Mouse (Mus musculus) retina, embryonic 14.5 days (tissue): Measurements from ENCODE around the gene P4ha1.
A peak's percentile ranks its signal among the peaks of the same experiment; 100 is the strongest.
"Not testable (repeated sequence)": the region's sequence is repeated elsewhere in the genome, so short reads cannot be mapped to it uniquely, and the experiment has no call there.

Source experiments
- DNase-seq: peaks from one replicate; pipeline ENCODE4 v3.0.0-alpha.2; 2015; ENCODE audit warnings: low spot score

The P4ha1 gene

DNA sequence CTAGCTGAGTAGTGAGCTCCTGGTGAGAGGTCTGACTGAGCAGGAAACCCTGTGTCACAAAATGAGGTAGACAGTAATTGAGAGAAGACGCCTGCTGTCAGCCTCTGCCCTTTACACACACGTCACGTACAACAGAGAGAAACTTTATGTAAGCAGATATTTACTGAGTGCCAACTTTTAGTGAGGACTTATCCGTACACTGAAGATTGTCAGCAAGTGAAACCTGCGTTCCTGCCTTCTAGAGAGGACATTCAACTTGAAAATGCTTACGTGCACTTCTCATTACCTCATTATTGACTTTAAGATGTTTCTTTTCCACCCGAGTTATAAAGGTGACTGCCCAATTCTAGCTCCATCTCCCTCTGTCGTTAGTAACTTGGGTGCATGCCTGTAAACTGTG, 45.6 kb downstream of the P4ha1 start:
- DNase-seq = no peak

DNA sequence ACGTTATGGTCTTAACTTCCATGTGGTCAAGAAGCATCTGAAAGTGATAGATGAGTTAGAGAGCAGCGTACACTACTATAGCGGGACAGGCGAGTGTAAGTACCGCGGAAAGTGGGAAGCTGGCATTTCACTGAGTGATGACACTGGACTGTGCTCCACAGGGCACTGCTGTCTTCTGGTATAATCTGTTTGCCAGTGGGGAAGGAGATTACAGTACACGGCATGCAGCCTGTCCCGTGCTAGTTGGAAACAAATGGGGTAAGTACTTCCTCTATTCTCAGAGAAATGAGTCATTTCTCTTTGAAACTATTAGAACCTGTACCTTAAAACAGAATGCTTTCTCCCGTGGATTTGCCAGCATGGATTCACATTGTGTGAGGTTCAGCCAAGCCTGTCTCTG, 46.3 kb downstream of the P4ha1 start:
- no peak for DNase-seq

DNA sequence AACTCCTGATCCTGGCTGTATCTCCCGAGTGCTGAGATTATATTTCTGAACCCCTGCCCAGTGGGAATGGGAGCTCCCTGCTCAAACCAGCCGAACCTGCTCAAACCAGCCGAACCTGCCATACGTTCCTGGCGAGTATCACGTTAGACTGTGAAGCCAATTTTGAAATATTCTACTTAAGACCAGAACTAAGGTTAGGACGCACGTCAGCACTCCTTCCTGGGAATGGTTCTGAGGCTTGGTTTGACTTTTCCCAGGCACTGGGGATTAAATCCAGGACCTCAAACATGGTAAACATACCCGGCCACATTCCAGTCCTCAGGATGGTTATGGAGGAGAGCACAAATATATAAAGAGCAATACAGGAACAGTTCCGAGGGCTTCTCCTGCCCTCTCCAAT, 54.8 kb downstream of the P4ha1 start:
- DNase-seq = no peak

DNA sequence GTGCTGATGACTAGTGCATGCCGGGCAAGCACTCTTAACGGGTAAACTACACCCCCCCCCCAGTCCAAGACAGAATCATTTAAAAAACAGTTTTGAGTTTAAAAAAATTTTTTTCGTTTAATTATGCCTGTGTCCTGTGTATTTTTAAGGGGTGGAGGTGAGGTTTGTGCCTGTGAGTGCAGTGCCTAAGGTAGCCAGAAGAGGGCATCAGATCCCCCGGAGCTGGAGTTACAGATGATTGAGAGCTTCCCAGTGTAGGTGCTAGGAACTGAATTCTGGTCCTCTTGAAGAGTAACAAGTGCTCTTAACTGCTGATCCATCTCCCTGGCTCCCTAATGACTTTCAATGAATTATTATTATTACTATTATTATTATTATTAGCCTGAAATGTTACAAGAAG, 55.6 kb downstream of the P4ha1 start:
- no peak for DNase-seq

DNA sequence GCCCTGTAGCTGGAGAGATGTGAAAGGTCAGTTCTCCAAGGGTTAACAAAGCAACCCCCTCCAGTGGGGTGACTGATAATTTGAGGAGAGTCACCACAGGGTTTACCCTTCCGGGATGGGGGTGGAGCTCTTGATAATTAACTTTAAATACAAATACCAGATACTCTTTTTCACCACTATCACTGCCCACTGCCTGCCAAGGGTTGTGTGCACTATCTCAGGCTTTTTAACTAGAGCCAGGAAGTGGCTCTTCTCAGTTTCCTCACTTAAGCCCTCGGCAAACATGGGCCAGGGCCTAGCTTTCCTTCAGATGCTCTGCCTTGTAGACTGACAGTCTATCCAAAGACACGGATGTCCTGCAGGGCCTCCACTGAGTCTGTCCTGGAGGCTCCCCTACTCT, 56.8 kb downstream of the P4ha1 start:
- DNase-seq = no peak

DNA sequence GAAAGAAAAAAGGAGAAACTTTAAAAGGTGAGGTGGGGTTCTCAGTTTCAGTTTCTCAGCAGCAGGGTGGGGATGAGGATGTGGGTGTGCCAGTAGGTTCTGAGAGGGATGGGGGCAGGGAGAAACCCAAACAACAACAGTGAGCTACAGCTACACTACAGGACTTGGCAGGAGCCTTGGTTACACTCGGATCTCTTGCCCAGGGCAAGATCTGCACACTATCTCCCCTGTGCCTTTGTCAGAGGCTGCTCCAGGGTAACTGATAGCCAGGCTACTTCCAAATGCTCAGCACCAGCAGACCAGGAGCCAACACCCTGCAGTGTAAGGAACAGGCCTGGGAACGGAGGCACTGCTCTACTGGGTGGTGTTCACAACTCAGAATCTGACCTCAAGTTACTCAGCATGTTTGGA, 57.3 kb downstream of the P4ha1 start:
- no peak for DNase-seq

DNA sequence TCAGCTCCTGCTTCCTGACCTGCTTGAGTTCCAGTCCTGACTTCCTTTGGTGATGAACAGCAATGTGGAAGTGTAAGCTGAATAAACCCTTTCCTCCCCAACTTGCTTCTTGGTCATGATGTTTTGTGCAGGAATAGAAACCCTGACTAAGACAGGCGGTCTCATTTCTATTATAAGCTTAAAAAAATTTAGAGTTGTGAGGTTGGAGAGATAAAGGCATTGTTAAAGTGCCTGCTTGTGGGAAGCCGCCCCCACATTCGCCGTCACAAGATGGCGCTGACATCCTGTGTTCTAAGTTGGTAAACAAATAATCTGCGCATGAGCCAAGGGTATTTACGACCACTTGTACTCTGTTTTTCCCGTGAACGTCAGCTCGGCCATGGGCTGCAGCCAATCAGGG, 58.5 kb downstream of the P4ha1 start:
- peak; percentile 45 for DNase-seq

DNA sequence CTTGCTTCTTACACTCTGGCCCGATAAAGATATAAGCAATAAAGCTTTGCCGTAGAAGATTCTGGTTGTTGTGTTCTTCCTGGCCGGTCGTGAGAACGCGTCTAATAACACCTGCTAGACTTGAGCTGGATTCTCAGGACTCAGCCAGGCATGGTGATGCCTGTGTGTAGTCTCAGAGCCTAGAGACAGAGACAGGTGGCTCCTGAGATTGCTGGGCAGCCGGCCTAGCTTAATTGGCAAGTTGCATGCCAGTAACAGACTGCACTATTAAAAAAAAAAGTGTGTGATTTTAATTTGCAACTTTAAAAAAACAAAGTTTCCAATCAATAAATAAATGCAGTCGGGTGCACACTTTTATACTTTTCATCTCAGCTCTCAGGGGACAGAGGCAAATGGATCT, 63.9 kb downstream of the P4ha1 start:
- no peak for DNase-seq

DNA sequence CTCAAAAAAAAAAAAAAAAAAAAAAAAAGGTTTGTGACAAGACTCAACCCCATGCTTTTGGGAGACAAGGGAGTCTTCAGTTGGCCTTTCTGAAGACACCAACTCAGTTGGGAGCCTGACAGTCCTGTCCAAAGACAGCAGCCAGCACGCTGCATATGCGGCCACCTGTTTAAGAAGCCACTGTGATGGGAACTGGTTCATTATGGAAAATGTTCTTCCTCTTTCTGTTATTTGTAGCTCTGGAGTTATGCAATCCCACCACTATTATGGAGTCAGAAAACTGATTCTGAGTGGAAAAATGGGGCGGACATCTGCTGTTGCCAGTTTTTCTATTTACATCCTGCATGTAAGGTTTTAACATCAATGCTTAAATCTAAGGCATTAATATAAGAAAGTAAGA, 66.6 kb downstream of the P4ha1 start:
- no peak for DNase-seq

DNA sequence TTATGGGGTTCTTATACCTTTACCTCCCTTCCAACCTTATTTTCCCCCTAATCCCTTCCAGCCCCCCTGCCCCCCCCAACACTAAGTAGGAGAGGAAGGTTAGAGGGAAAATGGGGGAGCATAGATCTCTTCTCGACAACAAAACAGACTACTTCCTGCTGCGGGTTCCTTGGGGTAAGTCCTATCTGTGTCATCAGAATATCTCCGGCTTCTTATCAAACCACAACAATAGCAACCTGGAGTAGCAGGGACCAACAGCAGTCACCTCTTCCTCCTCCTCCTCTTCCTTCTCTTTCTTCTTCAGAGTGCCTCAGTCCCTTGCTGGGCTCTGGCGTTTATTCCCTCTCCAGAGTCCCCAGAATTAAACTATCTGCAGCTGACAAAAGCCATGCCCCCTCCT, 68.8 kb downstream of the P4ha1 start:
- no peak for DNase-seq

DNA sequence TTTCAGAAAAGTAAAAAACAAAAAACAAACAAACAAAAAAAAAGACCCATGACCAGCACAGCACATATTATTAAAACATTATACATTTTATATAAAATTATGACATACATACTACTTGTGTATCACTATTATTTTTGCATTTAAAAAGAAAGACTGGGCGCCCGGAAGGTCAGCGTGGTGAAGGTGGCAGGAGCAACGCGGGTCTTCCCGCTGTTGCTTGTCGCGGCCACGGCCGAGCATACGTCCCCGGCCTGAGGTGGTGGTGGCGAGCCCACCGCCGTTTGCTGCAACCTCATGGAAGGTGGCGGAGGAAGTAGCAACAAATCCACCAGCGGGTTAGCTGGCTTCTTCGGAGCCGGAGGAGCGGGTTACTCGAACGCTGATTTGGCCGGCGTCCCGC, 72.4 kb downstream of the P4ha1 start, which contains the start of gene Gm10273:
TSS of gene Gm10273 (plus strand) at position 172 of the 400 bp plus-strand sequence.
- not testable (repeated sequence) for DNase-seq

DNA sequence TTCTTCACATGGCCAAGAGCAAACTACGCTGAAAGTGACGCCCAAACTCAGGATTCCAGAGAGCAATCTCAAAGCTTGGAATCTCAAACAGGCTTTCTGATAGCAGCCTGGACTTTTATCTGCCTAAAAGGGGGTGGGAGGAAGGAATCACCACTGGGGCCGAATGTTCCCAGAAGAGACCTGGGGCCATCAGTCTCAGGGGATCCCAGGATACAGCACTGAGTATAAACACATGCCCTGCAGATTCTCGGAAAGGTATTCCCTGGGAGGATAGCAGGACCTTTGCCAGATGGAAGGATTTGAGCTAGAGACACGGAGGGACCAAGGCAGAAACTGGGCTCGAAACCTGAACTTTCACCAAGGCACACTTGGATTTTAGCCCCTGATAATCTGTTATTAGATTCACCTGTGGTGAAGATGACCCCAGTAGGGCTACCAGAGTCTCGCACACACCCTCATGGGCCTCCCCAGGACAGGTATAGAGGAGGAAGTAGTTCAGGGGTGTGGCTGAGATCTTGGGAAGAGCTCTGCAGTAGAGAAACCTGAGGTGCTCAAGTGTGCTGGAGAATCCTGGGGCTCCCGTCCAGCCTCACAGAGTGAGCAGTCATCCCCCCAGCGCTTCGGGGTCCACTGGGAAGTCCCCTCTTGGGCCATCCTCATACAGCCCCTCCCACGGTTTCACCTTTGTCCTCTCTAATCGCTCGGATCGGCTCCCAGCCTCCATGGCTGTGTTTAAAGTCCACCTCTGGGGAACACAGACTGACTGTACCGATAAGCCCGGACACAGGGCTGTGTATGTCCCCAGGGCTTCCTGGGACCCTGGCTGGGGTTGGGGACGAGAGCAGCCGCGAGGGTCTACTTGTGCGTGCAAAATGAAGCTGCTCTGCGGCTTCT, 80.0 kb downstream of the P4ha1 start, which contains the start of gene Pla2g12b:
TSS of gene Pla2g12b (plus strand) at position 762 of the 894 bp plus-strand sequence.
- DNase-seq = no peak

DNA sequence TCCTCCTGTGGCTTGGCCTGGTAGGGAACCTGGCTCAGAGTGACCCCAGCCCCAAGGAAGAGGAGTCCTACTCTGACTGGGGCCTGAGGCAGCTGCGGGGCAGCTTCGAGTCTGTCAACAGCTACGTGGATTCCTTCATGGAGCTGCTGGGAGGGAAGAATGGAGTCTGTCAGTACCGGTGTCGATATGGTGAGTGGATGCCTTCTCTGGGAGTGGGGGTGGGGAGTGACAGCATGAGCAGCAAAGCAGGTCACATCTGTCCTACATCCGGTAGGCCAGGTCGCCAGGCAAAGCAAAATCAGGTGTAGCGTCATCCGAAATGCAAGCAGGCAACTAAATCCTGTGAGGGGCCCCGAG, 80.7 kb downstream of the P4ha1 start:
- no peak for DNase-seq

DNA sequence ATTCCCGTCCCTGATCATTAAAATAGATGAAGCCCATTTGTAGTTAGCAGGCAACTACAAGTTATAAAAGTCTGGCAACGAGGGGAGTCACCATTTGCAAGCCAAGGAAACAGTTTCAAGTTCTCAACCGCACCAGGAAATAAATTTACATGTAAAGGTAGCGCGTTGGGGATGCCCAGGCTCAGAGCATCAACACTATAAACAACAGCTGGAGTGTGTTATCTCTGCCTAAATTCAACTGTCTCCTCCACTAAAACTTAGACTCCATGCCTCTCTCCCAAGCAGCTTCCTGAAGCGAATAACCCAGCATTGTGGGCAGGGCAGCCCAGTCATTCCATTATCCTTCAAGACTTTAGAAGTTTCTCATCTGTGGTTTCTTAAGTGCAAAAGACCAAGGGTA, 85.4 kb downstream of the P4ha1 start:
- DNase-seq = no peak

DNA sequence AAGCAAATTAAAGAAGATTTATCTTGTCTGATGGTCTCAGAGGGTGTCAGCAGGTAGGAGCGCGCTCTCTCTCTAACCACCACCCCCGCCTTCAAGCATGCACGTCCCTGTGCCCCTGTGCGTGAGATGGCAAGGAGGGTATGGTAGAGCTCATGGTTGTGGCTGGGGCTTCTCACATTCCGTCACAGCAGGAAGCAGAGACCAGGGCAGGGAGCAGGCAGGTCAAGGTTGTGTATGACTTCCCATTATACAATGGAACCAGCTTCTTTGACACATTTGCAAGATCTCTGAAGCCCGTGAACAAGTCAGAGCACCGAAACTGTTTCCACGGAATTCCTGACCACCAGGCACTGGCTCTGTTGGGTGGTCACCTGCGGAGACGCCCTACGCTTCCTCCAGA, 87.2 kb downstream of the P4ha1 start:
- DNase-seq = no peak

DNA sequence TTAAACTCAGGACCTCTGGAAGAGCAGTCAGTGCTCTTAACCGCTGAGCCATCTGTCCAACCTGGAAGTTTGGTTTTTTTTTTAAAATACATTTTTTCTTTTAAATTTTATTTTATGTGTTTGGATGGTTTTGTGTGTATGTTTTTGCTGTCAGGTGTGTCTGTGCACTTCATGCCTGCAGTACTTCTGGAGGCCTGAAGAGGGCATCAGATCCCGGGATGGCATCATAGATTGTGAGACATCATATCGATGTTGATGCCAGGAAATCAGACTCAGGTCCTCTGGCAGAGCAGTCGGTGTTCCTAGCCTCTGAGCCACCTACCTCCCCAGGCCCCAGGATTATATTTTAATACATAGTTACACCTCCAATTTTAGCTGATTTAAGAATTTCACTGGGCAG, 90.6 kb downstream of the P4ha1 start:
- DNase-seq = no peak

DNA sequence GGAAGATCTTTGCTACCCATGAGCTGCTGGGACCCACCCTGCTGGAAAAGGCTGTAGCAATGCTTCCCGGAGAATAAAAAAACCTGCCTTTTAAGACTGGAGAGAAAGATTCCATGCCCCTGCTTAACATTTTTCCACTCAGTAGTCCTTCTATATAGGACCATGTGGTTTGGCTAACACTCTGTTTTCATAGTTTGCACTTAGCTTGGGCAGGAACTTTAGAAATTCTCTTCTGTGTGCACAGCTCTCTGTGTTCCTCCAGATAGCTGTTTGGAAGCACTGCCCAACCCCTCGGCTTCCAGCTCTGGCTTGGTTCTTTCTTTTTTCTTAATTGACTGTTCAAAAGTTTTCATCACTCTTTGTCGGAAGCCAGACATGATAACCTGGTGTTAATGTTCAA, 93.5 kb downstream of the P4ha1 start:
- DNase-seq = no peak

DNA sequence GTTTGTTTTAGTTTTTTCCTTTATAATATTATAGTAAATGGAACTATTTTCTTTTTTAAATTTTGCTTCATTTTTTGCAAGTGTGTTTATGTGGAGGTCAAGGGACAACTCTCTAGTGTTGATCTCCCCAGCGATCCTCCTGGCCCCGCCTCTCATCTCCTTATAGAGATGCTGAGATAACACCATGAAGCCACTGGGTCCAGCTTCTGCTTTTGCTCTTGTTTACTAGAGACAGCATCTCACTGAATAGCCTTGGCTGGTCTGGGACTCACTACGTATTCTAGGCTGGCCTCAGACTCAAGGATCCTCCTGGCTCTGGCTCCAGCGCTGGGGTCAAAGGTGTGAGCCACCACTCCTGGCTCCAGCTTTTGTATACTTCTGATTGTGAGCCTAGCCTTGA, 96.4 kb downstream of the P4ha1 start:
- no peak for DNase-seq
